Mouse (Mus musculus): ENCODE data around the gene Col23a1.

GRCm38 (mm10) chr11:51614256-51614655 is 324.5 kb downstream of the Col23a1 start:
- TF ChIP-seq CTCF (conservative IDR thresholded peaks at IDR 0.05; ENCODE audit: insufficient read depth, insufficient read length, low read depth, low read length) (no peak), POLR2A (IDR thresholded peaks at IDR 0.05; ENCODE audit: low read depth, low read length) (no peak)

Data from kidney, adult 2 months (tissue).